Mouse (Mus musculus): ENCODE data around the gene Lrrc20. TPM values are rescaled to one million over a fixed set of nuclear protein-coding genes. Genes with fewer than 3 reads are reported as not detected.
A peak's percentile ranks its signal among the peaks of the same experiment; 100 is the strongest.

The Lrrc20 gene
- 4.5 and 7.2 TPM in 2 replicates for polyA plus RNA-seq (2011; ENCODE audit: insufficient read depth, insufficient read length, low replicate concordance, missing spikeins)

DNA sequence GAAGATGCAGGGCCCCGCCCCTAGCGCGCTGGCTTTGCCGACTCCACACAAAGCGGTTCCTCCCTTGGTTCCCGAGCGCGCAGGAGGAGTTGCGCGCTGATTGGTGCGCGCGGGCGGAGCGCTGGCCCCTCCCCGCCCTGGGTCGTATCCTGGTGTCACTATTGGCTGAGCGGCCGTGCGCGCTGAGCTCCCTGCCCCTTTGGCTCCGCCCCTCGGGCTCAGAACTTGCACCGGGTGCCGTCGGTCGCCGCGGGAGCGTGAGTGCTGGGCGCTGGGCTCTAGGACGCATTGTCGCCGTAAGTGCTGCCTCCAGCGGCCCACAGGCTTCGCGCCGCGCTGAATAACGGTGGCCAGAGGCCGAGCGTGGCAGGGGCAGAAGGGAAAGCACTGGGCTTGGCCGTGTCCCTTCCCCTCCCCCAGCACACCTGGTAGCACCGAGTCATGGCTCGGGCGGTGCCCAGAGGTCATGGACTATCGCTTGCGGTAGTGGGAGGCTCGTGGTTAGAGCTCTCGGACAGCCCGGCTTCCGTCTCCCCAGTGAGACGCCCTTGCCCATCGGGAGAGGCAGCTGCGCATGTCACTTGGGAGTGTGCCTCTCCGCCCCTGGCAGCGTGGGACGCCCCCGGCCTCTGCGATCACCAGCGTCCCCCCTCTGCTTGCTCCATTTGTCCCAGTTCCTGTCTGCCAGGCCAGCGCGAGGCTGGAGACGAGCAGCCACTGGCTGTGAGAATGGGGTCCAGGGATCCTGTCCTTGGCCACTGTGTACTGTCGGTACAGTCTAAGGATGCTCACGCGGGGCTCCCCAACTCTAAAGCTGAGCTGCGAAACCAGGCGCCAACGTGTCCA, at the start of gene Lrrc20:
TSS of gene Lrrc20 (plus strand) at position 208 of the 846 bp plus-strand sequence.
- TF ChIP-seq CTCF (IDR thresholded peaks at IDR 0.05; ENCODE audit: control insufficient read depth, insufficient read depth, low read length) (no peak; the same call in 1 of the 2 replicates), POLR2A (IDR thresholded peaks at IDR 0.05; ENCODE audit: borderline replicate concordance, control insufficient read depth, low read depth, low read length) (peak; percentile 75; the same call in 1 of the 2 replicates)
- WGBS: under 1% methylated on average over 69 of the region's 70 CpGs
- Histone ChIP-seq H3K4me1 (ENCODE audit: control insufficient read depth, insufficient read depth, low read length) (peaks cover 1% of the 10 kb centered on the region; the same call in 1 of the 2 replicates), H3K27ac (ENCODE audit: control insufficient read depth, insufficient read depth, low read depth, low read length, poor library complexity) (peak within 1 kb of the TSS; percentile 90), H3K4me3 (replicated peaks; ENCODE audit: control insufficient read depth, low read depth, low read length) (peak within 1 kb of the TSS; percentile 94)

DNA sequence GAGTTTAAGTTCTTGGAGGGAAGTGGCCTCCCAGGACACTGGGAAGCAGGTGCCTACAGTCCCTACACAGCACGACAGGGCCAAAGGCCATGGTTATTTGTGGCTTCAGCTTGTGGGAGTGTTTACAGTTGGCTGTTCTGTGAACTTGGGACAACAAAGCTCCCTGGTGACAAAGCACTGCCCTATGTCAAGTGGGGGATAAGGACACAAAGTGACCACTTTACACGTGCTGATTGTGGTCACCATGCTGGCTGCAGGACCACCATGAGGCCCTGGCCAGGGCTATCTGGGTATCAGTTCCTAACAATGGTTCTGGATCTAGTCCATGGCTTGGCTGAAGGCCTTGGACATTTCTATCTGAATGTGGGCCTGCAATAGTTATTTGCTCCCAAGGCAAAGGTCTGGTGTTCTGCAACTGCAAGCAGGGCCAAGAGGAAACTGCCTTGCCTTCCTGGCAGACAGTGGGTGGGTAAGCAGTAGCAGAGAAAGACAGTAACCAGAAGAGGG, 49.3 kb upstream of the Lrrc20 start:
- 72% methylated on average over 2 of the region's 2 CpGs for WGBS
- no peak overlapping the region for H3K4me3 ChIP-seq (replicated peaks; ENCODE audit: control insufficient read depth, low read depth, low read length)
- no peak overlapping the region for H3K27ac ChIP-seq (ENCODE audit: control insufficient read depth, insufficient read depth, low read depth, low read length, poor library complexity)
- TF ChIP-seq POLR2A (IDR thresholded peaks at IDR 0.05; ENCODE audit: borderline replicate concordance, control insufficient read depth, low read depth, low read length) (no peak), CTCF (IDR thresholded peaks at IDR 0.05; ENCODE audit: control insufficient read depth, insufficient read depth, low read length) (no peak)
- H3K4me1 ChIP-seq (ENCODE audit: control insufficient read depth, insufficient read depth, low read length): no peaks in the 10 kb centered on the region

DNA sequence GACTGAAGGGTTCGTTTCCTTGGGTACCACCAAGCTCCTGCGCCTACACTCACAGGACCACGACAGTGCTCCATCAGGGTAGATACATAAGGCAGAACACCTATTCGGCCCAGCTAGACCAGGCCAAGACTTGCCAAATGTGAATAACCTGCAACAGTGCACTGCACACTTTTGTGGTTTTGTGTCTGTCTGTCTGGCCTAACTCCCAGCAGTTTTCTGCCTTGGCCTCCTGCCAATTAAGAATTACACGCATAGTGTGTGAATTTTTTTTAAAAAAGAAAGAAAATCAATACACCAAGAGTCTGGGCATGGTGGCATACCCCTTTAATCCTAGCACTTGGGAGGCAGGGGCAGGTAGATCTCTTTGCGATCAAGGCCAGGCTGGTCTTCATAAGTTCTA, 47.6 kb upstream of the Lrrc20 start:
- Histone ChIP-seq H3K4me1 (ENCODE audit: control insufficient read depth, insufficient read depth, low read length) (no peaks in the 10 kb centered on the region), H3K27ac (ENCODE audit: control insufficient read depth, insufficient read depth, low read depth, low read length, poor library complexity) (no peak overlapping the region), H3K4me3 (replicated peaks; ENCODE audit: control insufficient read depth, low read depth, low read length) (no peak overlapping the region)
- TF ChIP-seq POLR2A (IDR thresholded peaks at IDR 0.05; ENCODE audit: borderline replicate concordance, control insufficient read depth, low read depth, low read length): no peak
- 61% methylated on average over 6 of the region's 6 CpGs for WGBS

DNA sequence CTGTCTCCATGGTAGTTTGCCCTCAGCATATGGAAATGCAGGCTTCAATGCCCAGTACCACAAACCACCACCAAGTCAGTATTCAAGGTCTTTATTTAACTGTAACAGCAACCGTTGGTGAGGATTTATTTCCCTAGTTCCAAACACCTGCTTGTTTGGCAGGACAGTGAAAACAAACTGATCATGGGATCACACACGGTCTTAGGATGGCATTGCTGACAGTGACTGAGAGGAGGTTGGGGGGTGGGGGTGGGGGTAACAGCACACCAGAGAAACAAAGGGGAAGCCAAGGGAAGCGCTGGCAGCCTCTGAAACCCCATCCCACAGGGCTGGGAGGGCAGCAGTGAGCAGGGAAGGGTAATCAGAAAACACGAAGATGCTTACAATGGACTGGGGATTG, 47.2 kb upstream of the Lrrc20 start:
- H3K4me3 ChIP-seq (replicated peaks; ENCODE audit: control insufficient read depth, low read depth, low read length): no peak overlapping the region
- H3K4me1 ChIP-seq (ENCODE audit: control insufficient read depth, insufficient read depth, low read length): no peaks in the 10 kb centered on the region
- WGBS: 61% methylated on average over 4 of the region's 4 CpGs
- no peak overlapping the region for H3K27ac ChIP-seq (ENCODE audit: control insufficient read depth, insufficient read depth, low read depth, low read length, poor library complexity)
- no peak for TF ChIP-seq POLR2A (IDR thresholded peaks at IDR 0.05; ENCODE audit: borderline replicate concordance, control insufficient read depth, low read depth, low read length)

DNA sequence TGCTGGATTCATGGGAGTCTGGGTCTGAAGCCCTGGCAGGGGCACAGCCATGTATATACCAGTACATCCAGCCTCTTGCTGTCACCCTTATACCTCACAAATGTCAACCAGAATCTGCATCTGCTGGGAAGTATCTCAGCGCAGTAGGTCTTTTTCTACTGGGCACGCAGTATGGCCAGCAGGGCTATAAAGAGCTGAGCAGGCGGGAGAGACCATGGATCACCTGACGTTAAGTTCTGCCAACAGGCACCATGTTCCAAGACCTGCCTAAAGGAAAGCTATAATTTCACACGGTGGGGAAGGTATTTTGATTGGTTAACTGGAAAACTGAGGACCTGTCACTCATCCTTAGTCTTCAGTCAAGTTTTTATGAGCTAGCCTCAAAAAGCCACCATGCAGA, 46.6 kb upstream of the Lrrc20 start:
- Histone ChIP-seq H3K27ac (ENCODE audit: control insufficient read depth, insufficient read depth, low read depth, low read length, poor library complexity) (no peak overlapping the region), H3K4me3 (replicated peaks; ENCODE audit: control insufficient read depth, low read depth, low read length) (no peak overlapping the region), H3K4me1 (ENCODE audit: control insufficient read depth, insufficient read depth, low read length) (no peaks in the 10 kb centered on the region)
- no peak for TF ChIP-seq CTCF (IDR thresholded peaks at IDR 0.05; ENCODE audit: control insufficient read depth, insufficient read depth, low read length)
- TF ChIP-seq POLR2A (IDR thresholded peaks at IDR 0.05; ENCODE audit: borderline replicate concordance, control insufficient read depth, low read depth, low read length): no peak
- 87% methylated on average over 5 of the region's 5 CpGs for WGBS

DNA sequence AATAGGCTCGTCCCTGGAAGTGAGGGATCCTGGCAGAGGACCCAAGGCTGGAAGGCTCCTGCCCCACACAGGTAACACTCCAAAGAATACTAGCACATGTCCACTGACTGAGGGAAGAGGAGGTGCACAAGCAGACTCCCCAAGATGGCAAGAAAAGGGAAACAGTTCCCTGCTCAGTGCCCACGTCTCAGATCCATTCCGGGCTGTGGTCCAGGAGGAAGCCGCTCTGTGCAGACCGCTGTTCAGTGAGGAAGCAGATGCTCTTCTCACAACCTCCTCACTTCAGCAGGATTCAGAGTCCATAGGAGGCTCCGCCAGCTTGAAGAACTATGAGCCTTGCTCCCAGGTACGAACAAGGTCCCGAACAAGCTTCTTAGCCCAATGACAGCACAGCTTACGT, 44.2 kb upstream of the Lrrc20 start:
- no peaks in the 10 kb centered on the region for H3K4me1 ChIP-seq (ENCODE audit: control insufficient read depth, insufficient read depth, low read length)
- WGBS: 89% methylated on average over 9 of the region's 9 CpGs
- H3K27ac ChIP-seq (ENCODE audit: control insufficient read depth, insufficient read depth, low read depth, low read length, poor library complexity): no peak overlapping the region
- TF ChIP-seq POLR2A (IDR thresholded peaks at IDR 0.05; ENCODE audit: borderline replicate concordance, control insufficient read depth, low read depth, low read length) (no peak), CTCF (IDR thresholded peaks at IDR 0.05; ENCODE audit: control insufficient read depth, insufficient read depth, low read length) (no peak)
- no peak overlapping the region for H3K4me3 ChIP-seq (replicated peaks; ENCODE audit: control insufficient read depth, low read depth, low read length)

DNA sequence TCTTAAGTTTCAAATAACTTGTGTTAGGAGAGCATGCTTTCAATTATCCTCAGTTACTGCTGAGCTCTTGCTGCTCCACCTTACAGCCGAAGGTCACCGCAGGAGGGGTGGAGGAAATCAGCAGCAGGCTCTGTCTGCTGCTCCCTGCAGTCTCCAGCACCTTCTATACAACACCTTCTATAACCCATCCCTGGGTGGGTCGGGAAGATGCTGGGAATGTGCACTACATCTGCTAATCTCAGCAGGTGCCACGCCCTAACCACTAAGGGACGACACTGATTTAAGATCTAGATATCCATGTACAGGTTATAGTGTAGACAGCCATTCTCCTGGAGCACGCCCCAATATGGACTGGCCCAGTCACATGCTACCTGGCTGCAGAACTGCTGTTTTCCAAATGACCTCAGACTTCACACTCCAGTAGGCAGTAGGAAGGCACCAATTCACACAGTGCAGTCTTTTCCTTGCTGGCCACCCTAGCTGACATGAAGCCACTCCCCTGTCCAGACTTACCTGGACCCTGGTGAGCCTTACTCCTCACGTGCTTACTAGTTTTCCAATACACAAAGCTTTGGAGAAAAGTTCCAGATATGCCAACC, 35.3 kb upstream of the Lrrc20 start:
- Histone ChIP-seq H3K4me1 (ENCODE audit: control insufficient read depth, insufficient read depth, low read length) (no peaks in the 10 kb centered on the region), H3K27ac (ENCODE audit: control insufficient read depth, insufficient read depth, low read depth, low read length, poor library complexity) (no peak overlapping the region), H3K4me3 (replicated peaks; ENCODE audit: control insufficient read depth, low read depth, low read length) (no peak overlapping the region)
- TF ChIP-seq POLR2A (IDR thresholded peaks at IDR 0.05; ENCODE audit: borderline replicate concordance, control insufficient read depth, low read depth, low read length): no peak
- no peak for TF ChIP-seq CTCF (IDR thresholded peaks at IDR 0.05; ENCODE audit: control insufficient read depth, insufficient read depth, low read length)
- WGBS: 83% methylated on average over 7 of the region's 7 CpGs

DNA sequence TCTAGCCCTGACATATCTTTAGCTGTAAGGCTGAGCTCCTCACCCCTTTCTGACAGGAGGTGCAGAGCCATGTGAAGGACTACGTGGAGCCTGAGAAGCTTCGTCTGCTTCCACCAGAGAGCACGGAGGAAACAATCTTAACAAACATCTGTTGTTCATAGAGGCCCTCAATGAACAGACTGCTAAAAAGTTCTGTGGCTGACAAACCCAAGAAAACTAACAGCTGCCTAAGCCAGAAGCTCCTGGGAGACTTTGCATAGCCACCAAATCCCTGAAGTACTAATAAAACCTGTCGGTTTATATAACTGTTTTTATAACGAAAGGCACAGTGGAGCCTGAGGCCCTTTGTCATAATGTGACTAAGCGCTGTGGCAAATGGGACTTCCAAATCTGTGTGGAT, 32.1 kb upstream of the Lrrc20 start:
- H3K4me1 ChIP-seq (ENCODE audit: control insufficient read depth, insufficient read depth, low read length): no peaks in the 10 kb centered on the region
- WGBS: 65% methylated on average over 6 of the region's 6 CpGs
- H3K27ac ChIP-seq (ENCODE audit: control insufficient read depth, insufficient read depth, low read depth, low read length, poor library complexity): no peak overlapping the region
- TF ChIP-seq CTCF (IDR thresholded peaks at IDR 0.05; ENCODE audit: control insufficient read depth, insufficient read depth, low read length) (no peak), POLR2A (IDR thresholded peaks at IDR 0.05; ENCODE audit: borderline replicate concordance, control insufficient read depth, low read depth, low read length) (no peak)
- no peak overlapping the region for H3K4me3 ChIP-seq (replicated peaks; ENCODE audit: control insufficient read depth, low read depth, low read length)

All from bone marrow, adult 2 months (tissue).